8 mouse cellular contexts compared by ENCODE assay signal in the genomic region with DNA sequence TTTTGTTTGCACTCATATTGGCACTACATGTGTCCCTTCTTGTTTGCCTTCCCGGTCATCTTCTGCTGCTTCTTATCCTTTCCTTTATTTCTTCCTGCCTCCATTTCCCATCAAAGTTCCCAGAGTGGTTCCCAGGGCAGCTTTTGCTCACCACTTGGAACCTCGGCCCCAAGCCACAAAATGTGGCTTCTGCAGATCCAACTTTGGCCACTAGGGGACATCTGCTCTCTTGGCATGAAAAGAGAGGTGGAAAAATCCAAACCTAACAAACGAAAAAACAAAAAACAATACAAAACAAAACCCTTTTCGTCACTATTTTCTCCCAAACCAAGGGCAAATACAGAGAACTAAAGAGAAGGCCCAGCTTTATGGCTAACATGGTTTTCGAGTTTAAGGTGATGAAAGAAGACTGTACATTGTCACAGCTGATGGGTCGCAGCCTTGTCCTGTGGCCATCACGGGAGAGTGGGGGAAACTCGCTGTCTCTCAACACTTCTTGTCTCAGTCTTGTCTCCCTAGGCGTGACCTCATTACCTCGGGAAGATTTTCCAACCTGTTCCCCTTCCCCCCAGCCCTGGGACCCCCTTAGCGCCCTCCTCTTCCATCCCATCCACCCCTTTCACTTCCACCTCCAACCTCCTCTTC. TPM values are rescaled to one million over a fixed set of nuclear protein-coding genes. Genes with fewer than 3 reads are reported as not detected.
DNase-seq lines count a peak whose midpoint lies in the region; ATAC-seq lines count a peak whose summit lies in the region.

No protein-coding gene starts in this region.

- peak; percentile 27 for DNase-seq in ovary, postnatal 10 days (ENCODE audit: low spot score)
- no peak for DNase-seq in ovary, adult 18-20 months (ENCODE audit: low spot score)
- peak; percentile 72 for DNase-seq in adipocyte (ENCODE audit: low spot score)
- peak; percentile 53 for DNase-seq in embryo, embryonic 11.5 days (ENCODE audit: low read depth, low spot score)
- peak; percentile 43 to 87 for DNase-seq in heart, adult 18-20 months
- DNase-seq in kidney, postnatal 25 days, result peak; percentile 61 to 81
- peak; percentile 12 to 58 for DNase-seq in thymus, postnatal 10 days (ENCODE audit: low spot score in 2 of 2)

- peak; percentile 86 for ATAC-seq in megakaryocyte progenitor cell, adult 5-6 weeks (replicated peaks; ENCODE audit: poor library complexity)

RNA-seq across cellular contexts. Expression of gene Tiprl, which starts 15.4 kb away (rescaled TPM):
- 10 to 100 TPM; 34.6 to 45.4 TPM for total RNA-seq in heart, adult 18-20 months (2021)
- total RNA-seq in megakaryocyte progenitor cell, adult 5-6 weeks (2015), result 41.4 and 43.0 TPM in 2 replicates
- 56.5 and 72.8 TPM in 2 replicates for total RNA-seq in megakaryocyte progenitor cell, adult 5-6 weeks (2017)

RNA-seq across cellular contexts. Expression of gene Gpr161, which starts 43.4 kb away (rescaled TPM):
- total RNA-seq in heart, adult 18-20 months (2021), result 1 to 10 TPM; 1.2 TPM
- 0.34 and 0.44 TPM in 2 replicates for total RNA-seq in megakaryocyte progenitor cell, adult 5-6 weeks (2015)
- total RNA-seq in megakaryocyte progenitor cell, adult 5-6 weeks (2017), result 0.29 and 0.51 TPM in 2 replicates

RNA-seq across cellular contexts. Expression of gene Sft2d2, which starts 57.9 kb away (rescaled TPM):
- 10 to 100 TPM; 14.8 to 15.4 TPM for total RNA-seq in heart, adult 18-20 months (2021)
- total RNA-seq in megakaryocyte progenitor cell, adult 5-6 weeks (2015), result 22.2 and 26.2 TPM in 2 replicates
- 24.7 and 25.7 TPM in 2 replicates for total RNA-seq in megakaryocyte progenitor cell, adult 5-6 weeks (2017)
